Mouse (Mus musculus) mesoderm, embryonic 11.5 days (tissue): ENCODE results near the gene Pou2f1.
A peak's percentile ranks its signal among the peaks of the same experiment; 100 is the strongest.

Experiments
- DNase-seq: peaks from one replicate; pipeline ENCODE4 v3.0.0-alpha.2; 2012; ENCODE audit warnings: low read depth, low spot score

Gene Pou2f1

GRCm38 (mm10) chr1:166002520-166003155 is at the start of gene Pou2f1:
Gene Pou2f1 (minus strand): TSS chr1:166002678.
- peak; percentile 100 for DNase-seq

DNA sequence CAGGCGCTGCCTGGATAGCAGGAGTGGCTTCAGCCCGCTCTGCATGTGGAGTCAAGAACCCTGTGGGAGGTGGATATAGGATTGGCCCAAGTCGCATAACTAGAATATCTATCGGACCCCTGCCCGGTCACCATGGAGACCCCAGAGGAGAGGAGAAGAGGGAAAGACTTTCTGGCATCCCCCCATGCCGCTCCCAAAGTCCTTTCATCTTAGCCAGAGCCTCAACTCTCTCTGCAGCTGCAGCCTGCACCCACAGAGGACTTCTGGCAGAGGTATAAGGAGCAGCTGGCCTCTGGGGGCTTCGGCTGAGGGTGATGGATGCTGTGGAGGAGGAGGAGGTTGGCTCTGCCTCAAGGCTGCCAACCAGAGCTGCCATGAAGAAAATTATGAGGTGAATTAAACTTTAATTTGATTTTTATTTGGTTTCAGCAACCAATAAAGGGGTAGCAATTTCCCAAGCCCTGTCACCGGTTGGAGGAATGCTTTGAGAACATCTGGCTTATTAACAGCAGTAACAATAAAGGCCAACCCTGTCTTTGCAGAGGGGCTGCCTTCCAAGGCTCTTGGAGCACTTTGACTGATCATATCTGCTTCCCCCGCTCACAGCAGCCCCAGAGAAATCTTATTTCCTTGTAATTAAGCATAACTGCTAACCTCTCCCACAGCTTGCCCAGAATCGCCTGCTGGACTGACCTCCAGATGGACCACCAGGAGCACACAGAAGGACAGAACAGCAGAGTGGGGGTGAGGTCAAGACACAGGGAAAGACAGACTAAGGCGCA is 46.8 kb upstream of the Pou2f1 start:
- peak; percentile 78 for DNase-seq

- no peak for DNase-seq
These were observed 45.9 kb upstream of the Pou2f1 start for GRCm38 (mm10) chr1:166048230-166048911.

DNA sequence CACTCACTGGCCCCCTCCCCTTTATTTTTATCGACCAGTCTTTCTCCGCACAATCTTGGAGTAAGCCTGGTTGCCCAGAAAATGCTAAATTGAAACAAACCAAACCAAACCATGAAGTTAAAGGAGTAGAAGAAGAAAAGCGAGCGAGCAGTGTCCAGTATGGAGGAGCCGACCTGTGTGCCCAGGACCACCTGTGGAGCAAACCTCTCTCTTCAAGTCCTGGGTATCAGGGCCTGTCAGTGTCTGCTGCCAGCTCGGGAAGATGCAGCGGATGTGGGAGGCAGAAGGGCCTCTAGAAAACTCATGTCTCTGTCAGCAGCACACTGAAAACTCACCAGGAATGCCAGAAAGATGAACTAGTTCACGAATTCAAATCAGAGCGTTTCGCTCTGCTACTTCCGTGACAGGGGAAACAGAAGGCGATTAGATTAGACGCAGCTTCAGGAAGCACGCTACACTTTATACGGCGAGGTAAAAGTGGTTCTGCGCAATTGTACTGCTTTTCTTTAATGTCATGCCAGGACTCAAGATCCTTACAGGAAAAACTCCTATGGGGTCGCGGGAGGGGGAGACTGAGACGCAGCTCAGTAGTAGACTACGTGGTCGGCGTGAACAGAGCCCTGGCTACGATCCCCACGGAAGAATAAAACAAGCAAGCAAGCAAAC is 45.2 kb upstream of the Pou2f1 start:
- peak; percentile 37 for DNase-seq

DNA sequence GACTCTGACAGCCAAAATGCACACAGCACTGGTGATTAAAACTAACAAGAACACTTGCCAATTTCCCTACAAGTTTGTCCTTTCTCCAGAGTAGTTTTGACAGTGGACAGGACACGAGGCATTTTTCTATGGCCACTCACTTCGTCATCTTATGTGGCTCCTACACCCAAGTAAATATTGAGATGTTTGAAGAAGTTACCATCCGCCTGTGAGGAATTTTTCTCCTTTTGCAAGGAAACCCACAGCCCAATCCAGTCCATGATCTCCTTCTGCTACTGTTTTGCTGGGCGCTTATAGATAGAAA is 43.4 kb upstream of the Pou2f1 start:
- DNase-seq: no peak

- DNase-seq: peak; percentile 67
These were observed 42.8 kb upstream of the Pou2f1 start for GRCm38 (mm10) chr1:166045060-166045893.

GRCm38 (mm10) chr1:166043451-166044149 is 41.1 kb upstream of the Pou2f1 start:
- DNase-seq: no peak

DNA sequence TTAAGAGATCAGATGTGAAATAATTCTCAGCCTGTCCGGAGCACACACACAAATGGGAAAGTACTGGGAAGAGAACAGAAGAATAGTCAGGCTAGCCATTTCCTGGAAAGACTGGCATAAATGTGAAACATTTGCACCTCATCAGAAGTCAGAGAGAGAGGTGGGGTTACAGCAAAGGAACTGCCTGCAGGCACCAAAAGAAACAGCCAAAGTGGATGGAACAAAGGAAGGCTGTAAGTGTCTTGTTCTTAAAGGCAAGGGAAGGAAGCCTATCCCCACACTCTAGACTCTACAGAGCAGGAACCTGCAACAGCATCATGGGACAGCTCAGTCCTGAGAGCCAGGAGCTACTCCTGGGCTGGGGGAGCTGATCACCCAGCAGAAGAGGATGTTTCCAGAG is 39.0 kb upstream of the Pou2f1 start:
- DNase-seq: no peak

DNA sequence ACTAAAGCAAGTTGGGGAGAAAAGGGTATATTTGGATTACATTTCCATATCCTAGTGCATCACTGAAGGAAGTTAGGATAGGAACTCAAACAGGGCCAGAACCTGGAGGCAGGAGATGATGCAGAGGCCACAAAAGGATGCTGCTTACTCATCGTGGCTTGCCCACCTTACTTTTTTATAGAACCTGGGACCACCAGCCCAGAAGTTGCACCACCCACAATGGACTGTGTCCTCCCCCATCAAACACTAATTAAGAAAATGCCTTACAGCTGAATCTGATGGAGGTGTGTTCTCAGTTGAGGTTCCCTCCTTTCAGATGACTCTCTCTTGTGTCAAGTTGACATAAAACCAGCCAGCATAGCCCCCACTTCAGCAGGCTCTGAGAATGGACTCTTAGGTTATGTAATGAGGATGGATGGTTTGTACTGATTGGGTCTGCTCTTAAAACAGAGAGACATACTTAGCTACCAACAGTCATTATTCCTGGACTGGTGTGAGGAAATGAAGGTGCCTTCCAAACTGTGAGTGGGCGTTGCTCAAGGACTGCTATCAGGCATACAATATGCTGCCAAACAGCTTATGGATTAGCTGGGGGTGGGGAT is 36.4 kb upstream of the Pou2f1 start:
- DNase-seq: no peak

DNA sequence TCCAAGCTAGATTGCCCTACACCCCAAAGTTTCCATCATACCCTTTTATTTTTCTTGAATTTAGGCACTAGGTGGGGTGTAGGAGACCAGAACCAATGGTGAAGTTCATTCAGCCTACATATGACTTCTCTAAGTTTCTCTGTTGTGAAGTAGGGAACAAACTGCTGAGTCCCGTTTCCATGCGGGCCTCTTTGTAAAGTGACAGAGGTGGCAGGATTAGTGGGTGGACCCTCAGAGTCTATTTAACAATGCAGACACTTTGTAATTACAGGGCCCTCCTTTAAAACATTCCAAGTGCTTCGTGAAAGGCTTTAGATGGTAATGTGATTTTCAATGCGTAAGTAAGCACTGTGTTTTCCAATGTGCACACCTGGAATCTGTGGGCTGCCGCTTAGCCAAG is 32.6 kb upstream of the Pou2f1 start:
- DNase-seq: no peak

DNA sequence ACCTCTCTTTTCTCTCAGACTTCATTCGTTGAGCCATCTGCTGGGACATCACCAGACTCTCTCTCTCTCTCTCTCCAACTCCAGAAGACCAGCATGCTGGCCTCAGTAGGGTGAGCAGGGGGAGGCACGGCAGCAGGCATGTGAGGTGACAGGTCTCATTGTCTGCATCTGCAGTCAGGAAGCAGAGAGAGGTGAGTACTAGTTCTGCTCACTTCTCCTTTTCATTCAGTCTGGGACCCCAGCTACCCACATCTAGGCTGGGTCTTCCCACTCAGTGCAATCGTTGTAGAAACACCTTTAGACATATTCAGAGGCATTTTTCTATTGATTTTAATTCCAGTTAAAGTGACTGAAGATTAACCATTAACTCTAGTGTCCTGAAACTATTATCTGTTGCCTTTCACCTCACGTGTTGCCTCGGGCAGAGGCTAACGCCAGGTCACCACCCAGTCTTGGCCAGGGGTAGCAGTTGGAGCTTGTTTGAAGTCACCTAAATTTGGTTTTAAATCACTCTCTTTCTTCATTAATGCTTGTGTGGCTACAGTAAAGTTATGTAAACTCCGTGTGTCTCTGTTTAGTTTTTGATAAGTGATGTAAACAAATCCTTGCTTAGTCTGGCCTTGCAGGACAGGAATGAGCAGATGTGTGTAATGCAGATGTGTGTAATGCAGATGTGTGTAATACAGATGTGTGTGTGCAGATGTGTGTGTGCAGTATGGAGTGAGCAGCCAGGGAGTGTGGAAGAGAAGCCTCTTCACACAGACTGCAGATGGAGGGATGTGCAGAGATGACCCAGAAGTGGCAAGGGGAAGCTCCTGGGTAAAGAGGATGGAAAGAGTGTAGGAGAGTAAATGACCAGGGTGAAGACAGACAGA is 29.4 kb upstream of the Pou2f1 start:
- DNase-seq: no peak

GRCm38 (mm10) chr1:166023981-166024380 is 21.5 kb upstream of the Pou2f1 start:
- DNase-seq: peak; percentile 38

GRCm38 (mm10) chr1:166017203-166017602 is 14.7 kb upstream of the Pou2f1 start:
- DNase-seq: no peak

- DNase-seq: no peak
These were observed 13.8 kb upstream of the Pou2f1 start for GRCm38 (mm10) chr1:166016306-166016705.

- no peak for DNase-seq
These were observed 12.1 kb upstream of the Pou2f1 start for GRCm38 (mm10) chr1:166014530-166014929.

- no peak for DNase-seq
These were observed 7.6 kb upstream of the Pou2f1 start for GRCm38 (mm10) chr1:166010106-166010505.

- no peak for DNase-seq
These were observed 6.3 kb upstream of the Pou2f1 start for GRCm38 (mm10) chr1:166008634-166009350.

DNA sequence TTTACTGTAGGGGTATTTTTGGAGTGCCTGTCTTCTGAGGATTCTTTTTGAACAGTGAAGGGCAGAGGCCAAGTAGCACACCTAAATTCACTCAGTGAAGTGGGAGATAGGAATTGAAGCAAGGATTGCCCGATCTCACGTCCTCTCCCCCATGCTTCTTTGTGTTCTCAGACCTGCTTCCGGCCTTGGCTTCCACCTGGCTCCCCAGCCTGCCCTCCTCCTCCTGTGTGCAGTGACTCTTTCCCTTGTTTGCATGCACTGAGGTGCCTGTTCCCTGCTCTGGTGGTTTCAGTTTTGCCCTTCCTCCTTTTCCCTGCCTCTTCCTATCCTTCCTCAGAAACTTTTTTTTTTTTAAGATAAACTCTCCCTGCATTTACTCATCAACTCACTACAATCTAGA is 4.5 kb upstream of the Pou2f1 start:
- no peak for DNase-seq
